Mouse (Mus musculus) spleen, adult 2 months (tissue): ENCODE measurements around the gene Olfr317.

Experiments used
- CTCF ChIP-seq: fragments of 200-500 bp; IDR thresholded peaks from 2 replicates; pipeline ENCODE4 v1.5.1; 2011; ENCODE audit warnings: mild to moderate bottlenecking, inconsistent platforms; ENCODE audit not compliant: insufficient read depth, insufficient read length, insufficient replicate concordance; ENCODE audit errors: extremely low read depth
- POLR2A ChIP-seq: fragments of 200-500 bp; IDR thresholded peaks from 2 replicates; pipeline ENCODE4 v1.6.1; 2011; ENCODE audit warnings: low read depth, low read length, inconsistent platforms

GRCm38 (mm10) chr11:58709086-58709485 is 29.9 kb downstream of the Olfr317 start:
- TF ChIP-seq POLR2A (no peak), CTCF (no peak)
